In genomic region chr12:111137079-111137478, GRCm38 (mm10) we compare ENCODE assay signal across 17 mouse cellular contexts. TPM values are rescaled to one million over a fixed set of nuclear protein-coding genes. Genes with fewer than 3 reads are reported as not detected.
DNase-seq lines count a peak whose midpoint lies in the region; ATAC-seq and TF ChIP-seq lines count a peak whose summit lies in the region.
"Had no signal": no experiment of that assay in that cellular context is flagged by ENCODE, and none has a peak within 500 bp of the region (broad histone marks: within the 10 kb centered on the region; RNA-seq: fewer than 3 reads in every experiment).

No protein-coding gene starts in this region.

- ATAC-seq in midbrain, postnatal 0 days (ENCODE audit: low FRiP score), result no peak
- ATAC-seq in midbrain, embryonic 15.5 days (replicated peaks), result no peak
- no peak for ATAC-seq in forebrain, embryonic 13.5 days
- ATAC-seq: forebrain, embryonic 15.5 days; intestine, embryonic 16.5 days had no signal

- no peaks in the 10 kb centered on the region for H3K27me3 ChIP-seq in midbrain, postnatal 0 days (ENCODE audit: insufficient read depth, low read length)
- no peaks in the 10 kb centered on the region for H3K27me3 ChIP-seq in midbrain, embryonic 15.5 days (replicated peaks)
- no peaks in the 10 kb centered on the region for H3K27me3 ChIP-seq in splenic B cell, adult 2 months (ENCODE audit: control insufficient read depth, insufficient read depth, low read length, poor library complexity, severe bottlenecking)
- no peaks in the 10 kb centered on the region for H3K27me3 ChIP-seq in forebrain, embryonic 13.5 days
- H3K27me3 ChIP-seq: forebrain, embryonic 15.5 days had no signal

- no peaks in the 10 kb centered on the region for H3K36me3 ChIP-seq in midbrain, postnatal 0 days (ENCODE audit: insufficient read depth, low read length)
- H3K36me3 ChIP-seq in midbrain, embryonic 15.5 days (replicated peaks), result no peaks in the 10 kb centered on the region
- H3K36me3 ChIP-seq in splenic B cell, adult 2 months (ENCODE audit: control insufficient read depth, insufficient read depth, low read length, poor library complexity, severe bottlenecking), result no peaks in the 10 kb centered on the region
- H3K36me3 ChIP-seq in forebrain, embryonic 13.5 days (ENCODE audit: poor library complexity, severe bottlenecking), result no peaks in the 10 kb centered on the region
- H3K36me3 ChIP-seq: forebrain, embryonic 15.5 days had no signal

- intact Hi-C loops in gastrocnemius, adult 2 months (cut with DNase I), result loop anchor here (5.0 kb wide), 1 partner anchor 50 kb away; no protein-coding TSS in a partner anchor

- TF ChIP-seq CTCF in gastrocnemius, adult 2 months (IDR thresholded peaks at IDR 0.05), result peak; percentile 19; the same call in 1 of the 2 replicates
- 0 out of 2 replicates have a peak, but pooled peaks have one; percentile 7 for TF ChIP-seq CTCF in midbrain, postnatal 0 days (IDR thresholded peaks at IDR 0.05)

- H3K4me1 ChIP-seq in midbrain, postnatal 0 days (ENCODE audit: insufficient read depth, low read length), result peaks cover 3% of the 10 kb centered on the region; the same call in 1 of the 2 replicates
- no peaks in the 10 kb centered on the region for H3K4me1 ChIP-seq in midbrain, embryonic 15.5 days
- peaks cover 13% of the 10 kb centered on the region for H3K4me1 ChIP-seq in forebrain, embryonic 13.5 days

- H3K27ac ChIP-seq in gastrocnemius, adult 2 months, result no peak overlapping the region
- no peak overlapping the region for H3K27ac ChIP-seq in midbrain, postnatal 0 days (ENCODE audit: low read depth, low read length)
- no peak overlapping the region for H3K27ac ChIP-seq in midbrain, embryonic 15.5 days
- H3K27ac ChIP-seq in forebrain, embryonic 13.5 days, result no peak overlapping the region
- H3K27ac ChIP-seq: forebrain, embryonic 15.5 days; macrophage had no signal

- DNase-seq in gastrocnemius, adult 2 months, result no peak
- DNase-seq in gastrocnemius, adult 8-10 months (ENCODE audit: low spot score in 2 of 2), result no peak
- no peak for DNase-seq in midbrain, postnatal 0 days (ENCODE audit: low spot score)
- peak; percentile 32 for DNase-seq in liver
- DNase-seq in splenic B cell, adult 2 months (ENCODE audit: low read depth, low spot score), result peak; percentile 62
- no peak for DNase-seq in urinary bladder, postnatal 25 days (ENCODE audit: low spot score)
- DNase-seq: thymus, adult 18-20 months had no signal

- 64% methylated on average over 2 of the region's 2 CpGs for WGBS in midbrain, postnatal 0 days
- 66% methylated on average over 2 of the region's 2 CpGs for WGBS in midbrain, embryonic 15.5 days
- WGBS in forebrain, embryonic 13.5 days, result 75% methylated on average over 2 of the region's 2 CpGs

- no peak overlapping the region for H3K9ac ChIP-seq in midbrain, postnatal 0 days (replicated peaks; ENCODE audit: low read length, poor library complexity, severe bottlenecking)
- no peak overlapping the region for H3K9ac ChIP-seq in midbrain, embryonic 15.5 days
- no peak overlapping the region for H3K9ac ChIP-seq in forebrain, embryonic 13.5 days
- H3K9ac ChIP-seq: forebrain, embryonic 15.5 days had no signal

- no peak overlapping the region for H3K4me2 ChIP-seq in midbrain, postnatal 0 days (ENCODE audit: low read depth, low read length, poor library complexity, severe bottlenecking)
- H3K4me2 ChIP-seq in midbrain, embryonic 15.5 days, result no peak overlapping the region
- H3K4me2 ChIP-seq in forebrain, embryonic 13.5 days, result no peak overlapping the region
- H3K4me2 ChIP-seq: forebrain, embryonic 15.5 days had no signal

- no peaks in the 10 kb centered on the region for H3K9me3 ChIP-seq in midbrain, postnatal 0 days (ENCODE audit: low read length)
- H3K9me3 ChIP-seq in midbrain, embryonic 15.5 days, result no peaks in the 10 kb centered on the region
- H3K9me3 ChIP-seq in forebrain, embryonic 13.5 days (replicated peaks), result no peaks in the 10 kb centered on the region
- H3K9me3 ChIP-seq: forebrain, embryonic 15.5 days had no signal

- H3K4me3 ChIP-seq in gastrocnemius, adult 2 months, result no peak overlapping the region
- no peak overlapping the region for H3K4me3 ChIP-seq in midbrain, postnatal 0 days (ENCODE audit: low read depth, low read length)
- no peak overlapping the region for H3K4me3 ChIP-seq in midbrain, embryonic 15.5 days
- no peak overlapping the region for H3K4me3 ChIP-seq in forebrain, embryonic 13.5 days
- H3K4me3 ChIP-seq: forebrain, embryonic 15.5 days had no signal

RNA-seq across cellular contexts. Expression of gene Traf3, which starts 29.1 kb away (rescaled TPM):
- total RNA-seq in gastrocnemius, adult 2 months (2021), result 10 to 100 TPM in 1 of 2 experiments, 1 to 10 TPM in 1; 9.5 to 14.5 TPM
- total RNA-seq in gastrocnemius, adult 8-10 months (2022), result 10 to 100 TPM in 3 of 4 experiments, 1 to 10 TPM in 1; 8.7 to 20.0 (median 12.9) TPM
- total RNA-seq in midbrain, postnatal 0 days (2014; rRNA removed), result 39.1 and 40.2 TPM in 2 replicates
- 13.0 and 14.9 TPM in 2 replicates for polyA plus RNA-seq in midbrain, postnatal 0 days (2015; fragmentation: Nextera tagmentation; extraction: Ambion mirVana)
- 20.7 and 20.8 TPM in 2 replicates for polyA plus RNA-seq in midbrain, embryonic 15.5 days (2015; fragmentation: Nextera tagmentation; extraction: Ambion mirVana)
- 12.8 and 17.2 TPM in 2 replicates for polyA plus RNA-seq in forebrain, embryonic 13.5 days (2015; fragmentation: Nextera tagmentation; extraction: Ambion mirVana)

RNA-seq across cellular contexts. Expression of gene 4930595D18Rik, which starts 47.2 kb away (rescaled TPM):
- total RNA-seq in gastrocnemius, adult 2 months (2021), result under 1 TPM in 1 of 2 experiments, not detected in 1; 0.28 TPM
- not detected for total RNA-seq in gastrocnemius, adult 8-10 months (2022)
- not detected in 2 replicates for total RNA-seq in midbrain, postnatal 0 days (2014; rRNA removed)
- 0.20 TPM in 1 of 2 replicates, not detected in the other for polyA plus RNA-seq in midbrain, postnatal 0 days (2015; fragmentation: Nextera tagmentation; extraction: Ambion mirVana)
- 0.21 TPM in 1 of 2 replicates, not detected in the other for polyA plus RNA-seq in midbrain, embryonic 15.5 days (2015; fragmentation: Nextera tagmentation; extraction: Ambion mirVana)
- polyA plus RNA-seq in forebrain, embryonic 13.5 days (2015; fragmentation: Nextera tagmentation; extraction: Ambion mirVana), result 0.21 TPM in 1 of 2 replicates, not detected in the other
- total RNA-seq: heart, postnatal 10 days; layer of hippocampus, adult 18-20 months; left cerebral cortex, postnatal 36 days had no signal
- polyA plus RNA-seq: embryonic facial prominence, embryonic 14.5 days; forebrain, embryonic 15.5 days; gonadal fat pad, adult 2 months; intestine, embryonic 16.5 days; macrophage had no signal

Comparison
In these comparisons a context has a peak if more than half of its experiments do, and no peak if none do; other contexts are left out.
1. DNase-seq: peak in liver (single experiment) and splenic B cell, adult 2 months (single experiment); none in gastrocnemius, adult 2 months (single experiment), gastrocnemius, adult 8-10 months (0 of 2), midbrain, postnatal 0 days (single experiment) and urinary bladder, postnatal 25 days (single experiment).